Mouse (Mus musculus): ENCODE measurements around the gene Kdf1.

DNA sequence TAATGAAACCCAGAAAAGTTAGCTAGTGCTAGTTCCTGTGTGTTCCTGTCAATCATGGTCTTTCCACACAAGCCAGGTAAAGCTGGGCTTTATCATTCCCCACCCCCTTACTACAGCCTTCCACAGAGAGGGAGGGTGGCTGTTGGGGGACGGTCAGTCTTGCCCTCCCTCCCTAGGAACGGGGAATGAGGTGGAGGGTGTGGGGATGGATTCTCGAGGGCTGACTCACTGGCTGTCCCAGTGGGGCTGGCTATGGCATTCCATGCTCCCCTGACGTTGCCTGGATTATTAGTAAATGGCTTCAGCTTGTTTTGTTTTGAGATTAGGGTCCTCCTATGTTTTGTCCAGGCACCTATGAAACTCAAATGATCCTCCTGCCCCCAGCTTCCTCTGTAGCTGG lies 37.3 kb upstream of the Kdf1 start:
- no peak for TF ChIP-seq CTCF (IDR thresholded peaks at IDR 0.05; ENCODE audit: low read depth)
- TF ChIP-seq EP300 (IDR thresholded peaks at IDR 0.05; ENCODE audit: low read depth) = no peak
